Mouse (Mus musculus) stomach, postnatal 0 days (tissue): Measurements from ENCODE around the gene Mrps14.

ENCODE experiments used
- CTCF ChIP-seq: IDR thresholded peaks from 2 replicates; pipeline ENCODE4 v1.5.1; 2016; ENCODE audit warnings: antibody characterized with exemption, low read depth, mild to moderate bottlenecking, moderate library complexity
- EP300 ChIP-seq: optimal IDR thresholded peaks from 2 replicates; pipeline ENCODE3; 2016; ENCODE audit warnings: antibody characterized with exemption

DNA sequence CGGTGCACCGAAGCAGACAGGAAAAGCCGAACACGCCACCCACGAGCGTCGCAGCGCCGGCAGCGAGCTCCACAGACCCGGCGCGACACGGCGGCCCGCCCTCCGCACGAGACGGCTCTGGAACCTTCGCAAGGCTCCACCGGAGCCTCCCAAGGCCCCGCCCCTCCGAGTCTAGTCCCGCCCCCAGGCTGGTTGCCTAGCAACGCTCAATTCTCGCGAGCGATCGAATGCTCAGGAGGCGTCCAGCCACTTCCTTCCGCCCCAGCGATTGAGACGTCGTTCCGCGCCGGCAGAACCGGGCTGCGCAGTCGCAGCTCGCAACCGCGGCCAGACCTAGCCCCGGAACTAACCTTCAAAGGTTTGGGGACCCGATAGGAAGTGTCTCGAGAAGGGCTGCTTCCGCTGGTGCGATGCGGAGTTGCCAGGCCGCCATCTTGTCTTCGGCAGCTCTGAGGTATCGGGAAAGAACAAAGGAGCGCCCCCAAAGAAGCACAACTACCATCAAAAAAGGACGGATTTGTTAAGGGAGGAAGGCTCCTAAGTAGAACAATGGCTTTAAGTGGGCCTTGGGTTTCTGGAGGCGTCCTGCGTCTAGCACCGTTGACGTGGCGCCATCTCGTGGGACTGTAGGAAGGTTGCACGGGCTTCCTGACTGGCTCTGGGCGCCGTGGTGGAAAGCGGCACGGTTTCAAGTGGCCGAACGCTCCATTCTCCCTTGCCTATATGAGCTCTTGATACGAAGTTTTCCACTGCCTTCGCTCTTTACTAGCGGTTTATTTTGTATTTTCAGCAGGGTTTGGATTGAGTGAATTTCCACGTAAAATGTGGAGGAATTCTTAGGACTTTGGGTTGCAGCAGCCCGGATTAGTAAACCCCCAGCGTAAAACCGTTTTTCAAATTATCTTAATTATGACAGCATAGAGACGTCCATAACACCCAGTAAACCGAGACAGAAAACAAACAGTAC, 18.0 kb downstream of the Mrps14 start, which contains the start of gene Cacybp:
- TF ChIP-seq EP300 (peak; percentile 96), CTCF (peak; percentile 87)
